Mouse (Mus musculus): ENCODE data around the gene Plscr4. TPM values are rescaled to one million over a fixed set of nuclear protein-coding genes. Genes with fewer than 3 reads are reported as not detected.

Plscr4 gene
- polyA plus RNA-seq (2012) = not detected in 2 replicates

DNA sequence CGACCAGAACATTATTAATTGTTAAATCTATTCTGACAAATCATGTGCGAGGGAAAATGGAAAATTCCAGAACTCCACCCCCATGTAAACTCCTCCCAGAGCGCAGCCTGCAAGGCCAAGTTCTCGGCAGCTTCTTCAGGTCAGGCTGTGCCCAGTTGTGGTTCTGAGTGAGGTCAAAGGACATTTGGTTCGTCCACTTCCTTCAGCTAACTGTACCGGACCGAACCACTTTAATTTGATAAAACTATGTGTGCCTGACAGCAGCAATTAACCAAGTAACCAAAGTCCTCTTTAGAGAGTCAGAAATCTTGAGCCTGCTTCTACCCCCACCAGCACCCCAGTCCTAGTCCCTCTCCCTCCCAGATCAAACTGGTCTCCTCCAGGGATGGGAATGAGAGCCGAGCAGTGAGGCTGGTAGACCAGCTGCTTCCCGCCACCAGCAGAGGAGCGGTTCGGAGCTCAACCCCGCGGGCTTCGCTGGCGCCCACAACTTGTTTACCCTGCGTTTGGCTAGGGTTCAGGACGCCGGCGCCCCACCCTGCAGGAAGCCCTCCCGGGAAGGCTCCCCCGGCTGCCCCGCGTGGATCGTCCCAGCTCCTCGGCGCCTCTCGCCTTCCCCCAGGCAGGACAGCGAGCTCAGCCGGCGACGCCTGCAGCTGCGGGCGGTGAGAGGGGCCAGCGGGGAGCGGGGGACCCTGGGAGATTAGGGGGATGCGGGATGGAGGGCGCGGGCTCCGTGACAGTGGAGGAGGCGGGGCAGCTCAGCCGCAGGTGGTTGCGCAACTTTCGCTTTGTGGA, at the start of gene Plscr4:
Gene Plscr4, plus strand, starts transcription at position 113 of the 798 bp plus-strand sequence.
- TF ChIP-seq GATA1 (IDR thresholded peaks at IDR 0.05; ENCODE audit: low read length) = no peak

- no peak for TF ChIP-seq GATA1 (IDR thresholded peaks at IDR 0.05; ENCODE audit: low read length)
Measured at GRCm38 (mm10) chr9:92410225-92410624, 46.9 kb upstream of the Plscr4 start.

DNA sequence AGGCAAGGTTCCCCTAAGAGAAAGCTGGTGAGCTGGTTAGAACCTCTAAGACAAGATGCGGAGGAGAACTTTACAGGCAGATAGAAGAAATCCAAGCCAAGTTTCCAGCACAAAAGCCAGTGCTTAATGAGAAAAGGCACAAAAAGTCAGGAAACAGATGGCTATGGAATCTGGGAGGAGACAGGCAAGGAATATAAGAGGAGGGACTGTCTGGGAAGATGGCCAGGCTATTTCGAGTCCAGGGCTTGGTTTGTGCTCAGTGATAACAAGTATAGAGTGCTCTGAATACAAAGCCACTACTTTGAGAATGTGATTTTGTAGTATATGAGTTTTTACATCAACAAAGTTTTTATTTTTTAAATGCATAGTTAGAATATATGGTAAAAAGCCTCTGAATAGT, 45.1 kb upstream of the Plscr4 start:
- no peak for TF ChIP-seq GATA1 (IDR thresholded peaks at IDR 0.05; ENCODE audit: low read length)

DNA sequence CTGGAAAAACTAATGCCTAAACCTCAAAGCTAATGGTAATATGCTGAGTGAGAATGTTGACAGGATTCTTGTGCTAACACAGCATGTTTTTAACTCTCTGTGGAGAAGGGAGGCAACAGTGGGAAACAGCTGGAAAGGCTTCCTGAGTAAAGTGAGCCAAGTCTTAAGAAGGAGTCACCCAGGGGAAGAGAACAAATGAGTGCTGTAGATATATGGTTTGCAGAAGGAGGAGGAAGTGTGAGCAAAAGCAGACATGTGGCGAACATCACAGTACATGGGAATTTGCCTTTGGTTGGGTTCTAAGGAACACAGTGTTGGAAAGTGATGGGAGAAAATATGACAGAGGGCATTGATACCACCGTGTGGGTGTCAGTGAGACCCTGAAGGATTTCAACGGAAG, 43.5 kb upstream of the Plscr4 start:
- TF ChIP-seq GATA1 (IDR thresholded peaks at IDR 0.05; ENCODE audit: low read length) = no peak

GRCm38 (mm10) chr9:92437781-92438180, 19.4 kb upstream of the Plscr4 start:
- TF ChIP-seq GATA1 (IDR thresholded peaks at IDR 0.05; ENCODE audit: low read length) = no peak

DNA sequence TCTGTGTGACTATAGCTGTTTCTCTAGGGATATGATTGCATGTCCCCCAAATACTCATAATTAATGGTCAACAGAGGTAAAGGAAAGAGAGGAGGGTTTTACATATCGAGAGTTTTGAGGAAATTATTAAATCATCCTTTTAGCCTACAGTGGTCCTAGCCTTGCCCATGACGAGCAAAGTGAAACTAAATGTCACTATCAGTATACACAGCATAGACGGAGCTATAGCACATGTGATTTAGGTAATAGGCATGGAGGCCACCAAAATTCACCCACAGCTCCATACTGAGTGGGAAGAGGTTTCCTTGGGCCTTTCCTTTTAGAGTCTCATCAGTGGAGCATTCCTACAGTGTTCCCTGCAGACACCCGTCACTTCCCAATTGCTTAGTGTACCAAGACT, 15.7 kb upstream of the Plscr4 start:
- TF ChIP-seq GATA1 (IDR thresholded peaks at IDR 0.05; ENCODE audit: low read length) = no peak

DNA sequence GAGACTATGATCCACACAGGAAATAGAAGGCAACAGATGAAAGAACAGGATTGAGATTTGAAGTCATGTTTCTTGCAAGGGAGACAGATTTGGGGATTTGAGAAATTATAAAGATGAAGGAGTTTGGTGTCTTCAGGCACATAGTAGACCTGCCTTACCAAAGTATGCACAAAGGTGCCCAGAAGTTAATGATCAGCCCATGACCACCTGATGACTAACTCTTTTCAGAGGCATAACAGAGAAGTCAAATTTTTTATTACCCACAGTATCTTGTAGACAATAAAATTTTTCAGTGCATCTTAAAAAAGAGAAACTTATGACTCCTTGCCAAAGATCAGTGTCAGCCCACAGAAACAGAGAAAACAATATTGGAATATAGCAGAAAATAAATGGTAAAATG, 12.6 kb upstream of the Plscr4 start:
- no peak for TF ChIP-seq GATA1 (IDR thresholded peaks at IDR 0.05; ENCODE audit: low read length)

- TF ChIP-seq GATA1 (IDR thresholded peaks at IDR 0.05; ENCODE audit: low read length) = no peak
Measured at GRCm38 (mm10) chr9:92456605-92457004, 568 bp upstream of the Plscr4 start.

DNA sequence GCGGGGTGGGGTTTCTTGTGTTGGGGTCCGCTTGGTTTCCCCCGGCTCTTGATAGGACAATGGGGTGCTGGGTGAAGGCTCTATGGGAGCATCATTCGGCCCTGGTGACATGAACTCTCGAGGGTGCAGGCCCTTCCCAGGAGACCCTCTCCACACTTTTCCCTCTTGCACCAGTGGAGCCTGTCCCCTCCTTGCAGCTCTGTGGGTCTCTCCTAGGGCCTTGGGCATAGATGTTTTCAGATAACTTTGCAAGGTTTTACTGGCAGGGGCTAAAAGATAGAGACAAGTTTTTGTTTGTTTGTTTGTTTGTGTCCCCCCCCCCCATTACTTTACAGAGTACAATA, 858 bp downstream of the Plscr4 start:
- no peak for TF ChIP-seq GATA1 (IDR thresholded peaks at IDR 0.05; ENCODE audit: low read length)

GRCm38 (mm10) chr9:92458418-92458817, 1.2 kb downstream of the Plscr4 start:
- no peak for TF ChIP-seq GATA1 (IDR thresholded peaks at IDR 0.05; ENCODE audit: low read length)

DNA sequence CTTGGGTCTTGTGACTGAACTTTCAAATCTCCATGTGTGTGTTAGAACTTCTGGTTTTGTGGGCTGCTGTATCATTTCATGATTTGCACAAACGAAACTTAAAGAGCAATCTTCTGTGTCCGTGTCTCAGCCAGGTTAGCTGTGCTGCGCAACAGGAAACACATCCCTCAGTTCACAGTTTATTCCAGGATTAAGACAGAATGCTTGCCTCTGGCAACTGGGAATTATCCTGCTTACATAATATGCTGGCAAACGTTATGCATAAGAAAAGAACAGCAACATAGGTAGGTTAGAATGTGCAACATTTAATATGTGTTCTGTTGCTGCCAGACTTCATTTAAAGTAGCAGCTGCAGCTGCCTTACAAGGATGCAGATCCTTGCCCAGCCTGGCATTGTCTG, 10.6 kb downstream of the Plscr4 start:
- TF ChIP-seq GATA1 (IDR thresholded peaks at IDR 0.05; ENCODE audit: low read length) = no peak

DNA sequence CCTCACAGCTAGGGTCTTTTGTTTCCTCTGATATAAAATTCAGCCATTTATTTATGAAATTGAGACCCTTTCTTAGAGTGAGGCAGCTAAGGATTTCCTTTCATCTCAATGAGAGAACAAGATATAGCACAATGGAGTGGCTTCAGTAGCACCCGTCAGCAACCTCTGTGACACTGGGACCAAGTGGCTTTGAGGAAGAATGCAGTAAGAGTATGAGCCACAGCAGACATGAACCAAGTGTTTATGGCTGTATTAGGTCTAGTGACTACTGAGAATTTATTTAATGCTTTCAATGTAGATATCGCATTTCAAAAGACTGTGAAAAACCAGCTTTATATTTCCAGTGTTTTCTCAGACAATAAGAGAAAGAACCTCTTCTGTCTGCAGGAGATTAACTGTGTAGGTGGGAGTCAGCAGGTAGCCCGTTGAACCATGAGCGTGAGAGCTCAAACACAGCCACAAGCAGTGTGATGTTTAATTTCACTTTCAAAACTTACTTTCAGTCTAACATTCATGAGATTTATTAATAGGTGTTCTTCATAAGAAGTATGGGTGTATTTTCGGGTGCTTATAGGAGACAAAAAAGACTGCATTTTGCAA, 15.2 kb downstream of the Plscr4 start:
- no peak for TF ChIP-seq GATA1 (IDR thresholded peaks at IDR 0.05; ENCODE audit: low read length)

DNA sequence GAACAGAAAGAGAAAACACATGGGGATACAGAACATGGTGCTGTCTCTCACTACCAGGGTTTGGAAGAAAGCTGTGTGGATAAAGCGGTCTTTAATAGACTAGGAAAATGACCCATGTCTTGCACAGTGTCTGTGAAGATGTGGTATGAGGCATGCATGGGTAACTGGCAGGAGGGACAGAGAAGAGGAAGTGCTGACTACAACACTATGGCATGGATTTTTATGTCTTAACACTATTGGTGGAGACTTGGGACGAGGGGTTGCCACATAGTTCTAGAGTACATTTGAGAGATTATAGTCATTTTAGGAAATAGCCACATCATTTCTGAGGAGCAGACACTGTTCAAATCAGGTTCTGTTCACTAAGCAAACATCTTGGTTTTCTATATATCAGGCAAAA, 16.0 kb downstream of the Plscr4 start:
- TF ChIP-seq GATA1 (IDR thresholded peaks at IDR 0.05; ENCODE audit: low read length) = no peak

- no peak for TF ChIP-seq GATA1 (IDR thresholded peaks at IDR 0.05; ENCODE audit: low read length)
Measured at GRCm38 (mm10) chr9:92474244-92474643, 17.1 kb downstream of the Plscr4 start.

DNA sequence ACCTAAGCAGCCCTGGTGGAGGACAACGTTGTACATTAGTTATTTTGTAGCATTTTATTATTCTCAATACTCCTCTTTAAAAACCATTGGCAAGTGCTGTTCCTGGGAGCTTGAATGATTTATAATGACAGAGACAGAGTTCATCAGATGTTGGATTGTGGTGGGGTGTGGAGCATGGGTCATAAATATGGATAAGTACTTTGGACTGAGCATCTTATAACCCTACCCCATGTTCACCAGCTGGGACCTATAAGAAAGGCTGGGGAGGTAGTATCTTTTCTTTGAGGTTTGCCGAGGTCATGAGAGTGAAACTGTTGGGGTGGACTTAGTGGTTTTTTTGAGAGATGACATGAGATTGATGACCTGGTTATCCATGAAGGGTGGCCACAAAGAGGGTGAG, 24.5 kb downstream of the Plscr4 start:
- TF ChIP-seq GATA1 (IDR thresholded peaks at IDR 0.05; ENCODE audit: low read length) = no peak

DNA sequence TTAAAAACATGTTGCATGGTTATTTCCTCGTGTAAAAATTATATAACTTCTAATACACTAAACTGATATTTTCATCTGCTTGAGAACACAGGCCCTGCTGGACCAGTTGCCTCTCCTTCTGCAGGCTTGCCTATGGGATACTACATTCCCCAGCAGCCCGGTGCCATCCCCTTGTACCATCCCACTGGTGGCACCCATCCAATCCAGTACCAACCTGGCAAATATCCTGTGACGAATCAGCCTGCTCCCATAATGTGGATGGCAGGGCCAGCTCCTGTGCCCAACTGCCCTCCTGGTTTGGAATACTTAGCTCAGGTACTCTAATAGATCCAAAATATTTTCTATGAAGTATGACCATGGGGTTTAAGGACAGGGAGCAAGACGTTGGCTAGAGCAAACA, 25.4 kb downstream of the Plscr4 start:
- no peak for TF ChIP-seq GATA1 (IDR thresholded peaks at IDR 0.05; ENCODE audit: low read length)

- TF ChIP-seq GATA1 (IDR thresholded peaks at IDR 0.05; ENCODE audit: low read length) = no peak
Measured at GRCm38 (mm10) chr9:92484710-92485267, 27.6 kb downstream of the Plscr4 start.
